Mouse (Mus musculus) cerebellum, postnatal 4 days (tissue): ENCODE results near the gene Hoxa1.

Experiments
- DNase-seq, 2 experiments: peaks; one replicate each; pipeline ENCODE4 v3.0.0; 2022; ENCODE audit warnings: low spot score in 2 of 2, mixed read lengths in 1 of 2

Gene Hoxa1

DNA sequence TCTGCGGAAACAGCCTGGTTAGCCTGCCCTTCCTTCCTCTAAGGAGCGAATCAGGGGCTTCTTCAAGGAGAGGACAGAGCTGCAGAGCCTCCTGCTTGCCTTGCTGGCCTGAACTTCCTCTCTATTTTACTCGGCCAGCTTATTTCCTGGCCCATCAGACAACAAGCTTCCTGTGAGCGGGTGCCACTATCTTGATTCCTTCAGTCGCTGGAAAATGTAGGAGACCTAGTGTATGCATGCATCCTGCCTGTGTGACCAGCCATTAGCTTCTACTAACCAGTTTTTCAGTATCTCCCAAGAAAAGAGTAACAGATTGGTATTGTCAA is 12.7 kb upstream of the Hoxa1 start:
- no peak for DNase-seq

DNA sequence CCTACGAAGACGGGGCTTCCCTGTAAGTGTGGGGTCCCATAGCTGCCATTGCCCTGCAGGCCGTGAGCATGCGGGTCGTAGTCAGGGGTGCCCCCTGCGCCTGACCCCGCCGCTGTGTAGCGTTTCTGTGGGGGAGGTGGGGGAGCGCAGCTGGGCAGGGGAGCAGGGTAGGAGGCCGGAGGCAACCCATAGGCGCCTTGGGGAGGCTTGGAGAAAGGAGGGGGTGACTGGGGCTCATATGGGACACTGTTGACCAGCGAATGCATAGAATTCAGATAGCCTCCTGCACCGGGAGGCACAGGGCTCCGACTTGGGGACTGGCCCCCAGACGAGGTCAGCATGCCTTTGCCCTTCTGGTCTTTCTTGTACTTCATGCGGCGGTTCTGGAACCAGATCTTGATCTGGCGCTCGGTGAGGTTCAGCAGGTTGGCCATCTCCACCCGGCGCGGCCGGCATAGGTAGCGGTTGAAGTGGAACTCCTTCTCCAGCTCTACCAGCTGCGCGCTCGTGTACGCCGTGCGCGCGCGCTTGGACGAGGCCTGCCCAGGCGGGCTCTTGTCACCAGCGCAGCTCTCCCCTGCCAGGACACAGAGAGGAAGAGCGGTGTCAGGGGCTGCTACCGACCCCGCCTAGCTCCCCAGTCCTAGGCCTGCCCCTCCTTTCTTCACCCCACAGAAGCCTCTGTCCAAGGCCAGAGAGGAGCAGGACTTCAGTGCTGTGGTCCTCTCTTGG is 12.2 kb upstream of the Hoxa1 start:
- peak in 1 of 2 experiments; percentile 26 for DNase-seq

DNA sequence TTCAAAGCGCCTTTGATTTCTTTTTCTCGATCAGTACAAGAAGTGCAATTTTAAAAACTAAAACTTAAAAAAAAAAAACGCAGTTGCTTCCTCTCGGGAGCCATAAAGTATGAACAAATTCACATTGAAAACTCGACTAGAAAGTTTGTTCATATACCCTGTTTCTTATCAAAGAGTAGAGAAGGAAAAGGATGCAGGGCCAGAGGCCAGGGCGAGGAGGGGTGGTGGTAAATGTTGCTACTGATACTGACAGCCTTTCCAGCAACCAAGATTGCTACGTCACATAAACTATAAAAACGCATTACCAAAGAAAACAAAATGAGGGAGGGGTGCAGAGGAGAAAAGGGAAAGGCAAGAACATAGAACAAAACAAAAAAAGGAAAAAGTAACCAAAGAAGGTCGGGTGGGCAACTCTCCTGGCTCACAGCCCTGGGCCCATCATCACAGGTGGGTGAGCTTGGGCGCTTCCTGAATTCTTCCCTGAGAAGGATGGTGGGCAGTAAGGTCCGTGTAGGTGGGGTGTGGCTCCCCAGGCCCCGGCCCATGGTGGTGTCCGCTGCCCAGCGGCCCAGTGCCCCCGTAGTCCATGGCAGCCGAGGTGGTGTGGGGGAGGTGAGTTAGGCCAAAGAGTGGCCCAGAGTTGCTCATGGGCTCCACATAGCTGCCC is 11.5 kb upstream of the Hoxa1 start:
- no peak for DNase-seq

DNA sequence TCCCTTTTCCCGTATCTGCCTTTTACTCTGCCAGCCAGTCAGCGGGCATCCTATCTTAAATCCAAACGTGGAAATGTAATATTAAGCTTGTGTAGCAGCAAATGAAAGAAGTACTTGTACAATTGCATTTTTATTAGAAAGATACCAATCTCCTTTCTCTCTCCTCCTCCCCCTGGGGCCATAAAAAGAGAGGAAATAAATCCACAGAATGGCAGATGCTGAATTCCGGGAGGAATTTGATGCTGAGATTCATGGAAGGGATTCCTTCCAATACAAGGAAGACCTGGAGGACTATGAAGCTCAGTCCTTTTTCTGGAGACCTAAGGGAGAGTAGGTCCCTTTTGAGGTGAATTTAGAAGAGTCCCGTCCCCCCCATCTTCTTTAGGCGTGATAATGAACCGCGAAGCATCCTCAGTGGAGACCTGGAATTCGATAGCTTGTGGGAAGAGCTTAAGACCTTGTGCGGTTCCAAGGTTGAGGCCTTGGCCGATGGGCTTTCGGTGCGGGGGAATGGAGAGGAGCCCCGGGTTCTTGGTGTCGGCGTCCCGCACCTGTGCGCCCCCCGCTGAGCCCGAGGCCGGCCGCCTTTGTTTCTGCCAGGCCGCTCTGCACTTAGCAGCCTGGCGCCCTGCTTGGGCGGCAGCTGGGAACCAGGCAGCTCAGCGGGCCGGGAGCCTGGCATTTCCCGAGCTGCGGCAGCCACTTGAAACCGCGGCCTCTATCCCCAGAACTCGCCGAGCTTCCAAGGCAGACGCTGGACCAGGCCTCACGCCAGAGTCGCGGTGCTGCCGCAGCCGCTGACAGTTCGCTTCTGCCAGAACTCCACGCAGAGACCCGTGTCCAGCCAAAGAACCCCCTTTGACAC is 10.3 kb upstream of the Hoxa1 start:
- no peak for DNase-seq

DNA sequence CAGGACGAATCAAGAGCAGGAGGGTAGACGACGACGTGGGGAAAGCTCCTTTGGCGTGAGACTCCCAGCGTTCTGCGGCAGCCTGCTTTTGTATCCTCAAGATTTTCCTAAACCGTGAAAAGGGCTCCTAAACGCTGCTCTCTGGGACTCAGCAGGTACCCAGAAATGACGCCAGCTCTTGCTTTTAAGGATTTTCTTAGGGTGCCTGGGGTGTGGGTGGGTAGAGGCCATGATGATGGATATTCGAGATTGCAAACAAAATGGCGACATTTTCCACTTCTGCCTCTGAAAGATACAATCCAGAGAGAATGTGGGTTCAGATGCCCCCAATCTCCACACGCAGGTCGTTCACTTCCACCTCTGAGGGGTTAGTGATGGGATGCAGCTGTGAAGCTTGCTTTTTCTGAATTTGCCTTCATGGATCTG is 9.6 kb upstream of the Hoxa1 start:
- DNase-seq, result no peak

DNA sequence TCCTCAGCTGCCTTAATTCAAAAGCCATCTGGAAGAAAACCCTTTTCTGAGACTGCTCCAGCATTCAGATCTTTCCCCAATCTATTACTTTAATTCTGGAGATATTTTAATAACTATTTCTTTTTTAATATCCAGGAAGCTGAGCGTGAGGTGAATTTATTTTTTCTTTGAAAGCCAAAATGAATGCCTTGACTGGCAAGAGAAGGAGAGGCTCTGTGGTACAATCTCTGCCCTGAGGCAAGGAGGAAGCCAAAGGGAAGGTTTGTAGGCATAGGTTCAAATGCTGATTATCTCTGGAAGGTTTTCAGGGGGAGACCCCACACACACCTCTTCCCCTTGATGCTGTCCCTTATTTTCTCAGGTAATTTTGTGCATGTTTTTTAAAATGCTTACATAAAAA is 9.1 kb upstream of the Hoxa1 start:
- DNase-seq, result no peak

DNA sequence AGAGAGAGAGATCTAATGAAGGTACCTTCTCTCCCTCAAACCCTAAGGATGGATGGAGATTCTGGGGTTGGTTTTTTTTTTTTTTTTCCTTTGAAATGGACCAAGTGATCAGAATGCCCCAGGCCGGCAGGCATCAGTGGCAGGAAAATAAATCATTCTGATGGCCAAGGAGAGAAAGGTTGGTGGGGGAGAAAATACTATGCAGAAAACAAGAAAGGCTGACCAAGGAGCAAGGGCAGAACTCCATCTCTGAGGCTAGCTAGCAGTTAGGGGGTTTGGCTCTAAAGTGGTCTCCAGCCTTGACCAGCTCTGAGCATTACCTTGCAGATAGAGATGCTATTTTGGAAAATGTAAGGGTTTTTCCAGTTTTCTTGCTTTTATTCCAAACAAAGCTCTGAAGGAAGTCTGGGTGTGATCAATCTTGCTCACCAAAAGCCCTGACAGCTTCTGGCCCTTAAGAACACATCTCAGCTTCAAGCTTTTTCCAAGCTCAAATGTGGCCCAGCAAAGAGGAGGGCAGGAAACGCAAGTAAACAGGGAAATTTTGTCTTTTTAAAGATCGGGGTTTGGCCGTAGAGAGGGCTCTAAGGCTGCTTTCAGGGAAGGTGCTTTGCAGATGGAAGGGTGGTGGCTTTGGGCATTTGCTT is 8.4 kb upstream of the Hoxa1 start:
- DNase-seq, result no peak

DNA sequence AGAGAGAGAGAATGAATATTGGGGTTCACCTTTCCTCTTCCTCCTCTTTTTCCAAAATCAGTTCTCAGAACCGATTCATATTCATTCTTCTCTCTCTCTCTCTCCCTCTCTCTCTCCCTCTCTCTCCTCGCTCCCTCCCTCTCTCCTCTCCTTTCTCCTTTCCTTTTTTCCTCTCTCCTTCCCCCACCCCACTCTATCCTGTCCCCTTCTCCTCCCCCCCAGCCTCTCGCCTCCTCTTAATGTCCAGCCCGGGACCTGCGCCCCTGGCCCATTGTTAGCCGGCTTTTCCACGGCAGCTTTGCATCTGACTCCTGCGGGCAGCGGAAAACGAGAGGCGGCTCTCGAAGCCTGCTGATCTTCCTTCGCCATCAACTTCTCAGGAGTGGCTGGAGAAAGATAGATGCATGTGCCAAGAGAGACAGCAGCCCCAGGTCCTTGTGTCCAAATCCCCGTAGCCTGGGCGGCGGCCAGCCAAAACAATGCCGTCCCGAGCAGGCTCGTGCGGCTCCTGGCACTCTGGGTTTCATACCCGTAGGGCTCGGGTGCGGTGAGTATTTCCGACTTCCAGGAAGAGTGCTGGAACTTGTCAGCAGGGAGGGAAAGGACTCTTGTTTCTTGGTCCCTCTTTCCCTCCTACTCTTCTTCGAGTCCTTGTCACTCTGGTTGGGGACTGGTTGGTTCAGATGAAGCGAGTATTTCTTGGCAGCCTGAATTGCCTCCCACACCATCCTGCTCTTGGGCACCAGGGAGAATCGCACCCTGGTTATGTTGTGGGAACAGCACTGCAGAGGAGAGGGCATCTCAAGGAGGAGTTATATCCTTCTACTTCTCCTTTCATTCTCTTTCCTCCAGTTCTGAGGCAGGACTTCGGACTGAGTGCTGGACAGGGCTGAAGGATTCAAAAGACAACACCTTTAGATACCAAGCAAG is 7.6 kb upstream of the Hoxa1 start:
- no peak for DNase-seq

DNA sequence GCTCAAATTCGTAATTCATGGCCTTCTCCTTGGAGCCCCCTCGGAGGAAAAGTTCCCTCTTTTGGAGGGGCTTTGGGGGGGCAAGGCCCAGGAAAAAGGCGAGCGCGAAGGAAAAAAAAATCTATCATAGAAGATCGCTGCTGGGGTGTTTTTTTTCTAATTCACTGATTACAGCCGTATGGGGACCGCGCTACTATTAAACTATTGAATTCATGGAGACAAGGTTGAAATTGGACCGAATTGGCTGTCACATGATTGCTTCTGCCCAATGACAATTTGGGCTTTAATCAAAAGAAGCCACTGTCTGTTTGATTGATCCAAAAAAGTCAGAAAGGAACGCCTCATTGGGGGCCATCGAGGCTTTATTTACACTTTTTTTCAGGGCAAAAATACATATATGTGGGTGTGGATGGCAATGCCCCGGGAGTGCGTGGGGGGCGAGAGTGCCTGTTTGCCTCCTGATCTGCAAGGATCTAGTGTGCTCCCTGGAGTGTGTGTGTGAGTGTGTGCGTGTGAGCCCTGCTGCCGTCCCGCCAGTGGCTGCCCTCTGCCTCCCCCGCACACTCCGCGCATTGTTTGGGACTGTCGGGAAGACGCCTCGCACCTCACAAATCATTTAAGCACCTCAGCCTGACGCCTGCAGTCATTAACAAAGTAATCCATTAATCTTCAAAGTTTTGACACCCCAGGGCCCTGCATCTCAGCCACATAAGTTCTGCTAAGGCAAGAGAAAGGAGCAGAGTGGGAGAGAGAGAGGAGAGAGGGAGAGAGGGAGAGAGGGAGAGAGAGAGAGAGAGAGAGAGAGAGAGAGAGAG is 6.7 kb upstream of the Hoxa1 start, which contains the start of gene Hoxa2:
Hoxa2 (minus strand) TSS at position 206 of the 815 bp plus-strand sequence.
- DNase-seq, result no peak

DNA sequence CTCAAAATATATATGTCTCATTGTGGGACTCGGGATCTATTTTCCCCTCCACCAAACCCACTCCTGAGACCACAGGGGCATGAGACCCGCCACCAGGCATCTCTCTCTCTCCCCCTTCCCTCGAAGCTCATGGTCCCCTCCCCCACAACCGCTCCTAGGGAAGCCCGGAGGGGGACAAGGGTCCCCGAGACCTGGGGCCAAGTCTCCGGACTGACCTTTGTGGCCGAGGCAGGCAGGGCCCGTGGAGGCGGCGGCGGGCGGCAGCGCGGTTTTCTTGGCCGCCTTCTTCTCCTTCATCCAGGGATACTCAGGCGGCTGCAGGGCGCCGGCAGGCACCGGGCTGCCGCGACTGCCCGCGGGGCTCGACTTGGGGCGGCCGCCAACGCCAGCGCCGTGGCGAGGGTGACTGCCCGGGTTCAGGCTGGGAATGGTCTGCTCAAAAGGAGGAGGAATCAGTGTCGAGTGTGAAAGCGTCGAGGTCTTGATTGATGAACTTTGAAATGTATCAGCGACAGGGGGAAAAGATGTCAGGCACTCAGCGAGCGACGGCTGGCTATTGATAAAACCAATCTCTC is 6.0 kb upstream of the Hoxa1 start:
- DNase-seq, result no peak

DNA sequence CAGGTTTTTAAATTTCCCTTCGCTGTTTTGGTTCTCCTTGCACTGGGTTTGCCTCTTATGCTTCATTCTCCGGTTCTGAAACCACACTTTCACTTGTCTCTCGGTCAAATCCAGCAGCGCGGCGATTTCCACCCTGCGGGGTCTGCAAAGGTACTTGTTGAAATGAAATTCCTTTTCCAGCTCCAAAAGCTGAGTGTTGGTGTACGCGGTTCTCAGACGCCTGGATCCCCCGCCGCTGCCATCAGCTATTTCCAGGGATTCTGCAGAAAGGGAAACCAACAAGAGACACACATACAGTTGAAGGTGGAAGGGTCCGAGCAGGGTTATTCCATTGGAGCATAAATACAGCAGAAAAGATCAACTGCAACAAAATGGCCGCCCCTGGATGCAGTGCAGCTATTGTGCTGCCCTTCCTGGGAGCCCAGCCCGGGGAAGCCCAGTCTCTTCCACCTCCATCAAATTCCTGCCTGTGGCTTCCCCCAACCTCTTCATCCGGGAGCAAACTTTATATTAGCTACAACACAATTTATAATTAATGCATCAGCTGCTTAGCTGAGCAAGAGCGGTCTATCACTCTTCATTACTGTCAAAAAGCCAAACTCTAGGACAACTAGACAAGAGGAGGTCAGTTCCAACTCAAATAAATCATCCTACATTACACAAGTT is 5.4 kb upstream of the Hoxa1 start:
- DNase-seq, result no peak

DNA sequence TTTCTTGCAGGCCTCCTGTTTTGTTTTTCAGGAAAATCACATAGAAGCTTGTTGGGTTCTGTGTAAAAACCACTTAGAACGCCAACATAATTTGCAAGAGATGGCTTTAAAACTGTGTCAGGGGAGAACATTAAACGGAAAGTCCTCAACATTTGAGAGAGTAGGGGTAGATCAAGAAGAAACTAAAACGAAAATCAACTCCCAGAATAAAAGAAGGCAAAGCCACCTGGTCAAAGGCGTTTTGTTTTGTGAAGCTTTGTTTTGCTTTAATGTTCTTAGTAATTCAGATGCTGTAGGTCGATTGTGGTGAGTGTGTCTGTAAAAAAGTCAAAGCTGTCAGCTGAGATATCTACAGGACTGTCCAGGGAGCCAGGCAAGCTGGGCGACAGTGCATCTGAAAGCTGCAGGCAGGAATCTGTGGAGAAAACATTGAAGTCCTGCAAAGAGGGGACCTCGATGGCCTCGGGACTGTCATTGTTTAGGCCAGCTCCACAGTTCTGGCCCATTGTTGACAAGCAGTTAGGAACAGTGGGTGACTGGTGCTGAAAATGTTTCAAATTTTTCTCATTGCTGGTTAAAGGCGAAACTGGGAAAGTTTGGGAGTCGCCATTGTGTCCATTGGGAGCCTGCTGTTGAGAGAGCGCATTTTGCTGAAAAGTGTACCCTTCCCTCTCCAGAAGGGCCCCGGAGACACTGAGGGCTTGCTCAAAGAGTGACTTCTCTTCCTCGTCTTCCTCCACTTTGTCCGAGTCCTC is 4.7 kb upstream of the Hoxa1 start:
- no peak for DNase-seq

DNA sequence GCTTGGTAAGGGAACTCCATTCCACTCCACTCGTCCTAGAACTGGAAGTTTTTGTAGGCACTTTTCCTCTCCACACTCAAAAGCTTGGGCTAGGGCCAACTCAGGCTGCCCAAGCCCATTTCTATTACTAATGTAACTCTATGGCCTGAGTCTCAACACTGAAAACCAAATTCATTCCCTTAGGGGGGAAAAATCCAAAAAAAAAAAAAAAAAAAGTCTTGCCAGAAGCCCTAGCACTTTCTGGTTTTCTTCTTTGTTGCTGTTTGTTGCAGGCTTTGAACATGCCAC is 3.9 kb upstream of the Hoxa1 start:
- no peak for DNase-seq

DNA sequence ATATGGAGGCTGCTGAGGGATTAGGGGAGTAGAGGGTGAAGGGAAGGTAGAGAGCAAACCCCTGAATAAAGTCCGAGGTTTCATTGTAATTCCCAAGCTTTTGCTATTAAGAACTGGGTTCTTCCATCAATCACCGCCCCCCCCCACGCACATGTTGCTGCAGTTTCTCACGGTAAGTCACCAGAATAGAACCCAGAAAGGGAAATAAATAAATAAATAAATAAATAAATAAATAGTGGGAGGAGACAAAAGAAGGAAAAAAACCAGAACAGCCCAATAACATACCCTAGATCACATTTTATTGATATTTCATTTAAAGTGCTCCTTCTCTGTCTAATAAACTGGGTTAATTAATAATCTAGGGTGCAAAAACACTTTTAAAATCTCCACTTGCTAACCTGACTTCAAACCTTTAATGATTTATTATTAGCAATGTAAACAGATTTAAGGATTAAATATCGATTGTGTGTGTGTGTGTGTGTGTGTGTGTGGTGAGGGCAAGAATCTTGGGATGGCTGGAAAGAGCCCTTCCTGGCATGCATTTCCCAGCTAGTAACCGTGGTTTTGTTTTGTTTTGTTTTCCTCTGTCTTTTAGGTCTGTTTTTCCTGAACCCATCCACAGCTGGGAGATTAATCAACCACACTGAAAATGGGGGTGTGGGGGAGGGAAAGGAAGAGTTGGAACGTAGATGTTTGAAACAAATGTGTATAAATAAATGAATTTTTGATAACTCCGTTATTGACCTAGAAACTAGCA is 3.4 kb upstream of the Hoxa1 start:
- no peak for DNase-seq

DNA sequence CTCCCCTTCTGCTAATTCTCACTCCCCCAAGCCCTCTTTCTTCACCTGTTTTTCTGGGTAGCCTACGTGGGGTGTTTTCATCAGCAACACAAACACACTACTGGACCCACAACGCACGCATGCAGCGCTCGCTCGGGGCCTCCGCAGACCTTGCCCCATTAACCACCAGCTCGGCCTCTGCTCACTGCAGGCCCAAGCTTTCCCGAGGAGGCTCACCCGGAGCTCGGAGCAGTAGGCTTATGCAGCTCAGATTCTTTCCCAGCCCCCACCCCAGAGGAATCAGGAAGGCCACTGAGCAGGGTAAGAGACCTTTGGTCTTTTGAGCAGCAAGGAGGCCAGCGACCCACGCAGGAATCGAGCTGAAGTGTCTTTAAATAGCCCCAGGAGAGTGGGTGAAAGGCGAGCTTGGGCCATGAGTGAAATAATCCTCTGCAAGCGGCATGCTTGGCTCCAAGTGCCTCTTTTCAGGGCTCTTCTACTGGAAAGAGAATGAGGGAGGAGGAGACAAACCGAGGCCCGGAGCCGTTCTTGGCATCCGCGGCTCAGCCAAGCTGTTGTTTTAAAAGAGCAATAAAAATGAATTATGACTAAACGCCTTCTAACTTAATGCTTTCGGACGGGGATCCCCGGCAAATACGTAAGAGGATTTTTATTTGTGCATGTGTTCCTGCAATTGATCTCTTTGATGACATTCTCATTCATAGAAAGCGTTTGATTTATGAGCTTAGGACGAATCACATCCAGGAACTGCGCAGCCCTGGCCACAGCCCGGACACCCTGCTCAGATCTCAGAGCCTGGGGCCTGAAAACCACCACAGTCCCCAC is 2.6 kb upstream of the Hoxa1 start:
- no peak for DNase-seq

DNA sequence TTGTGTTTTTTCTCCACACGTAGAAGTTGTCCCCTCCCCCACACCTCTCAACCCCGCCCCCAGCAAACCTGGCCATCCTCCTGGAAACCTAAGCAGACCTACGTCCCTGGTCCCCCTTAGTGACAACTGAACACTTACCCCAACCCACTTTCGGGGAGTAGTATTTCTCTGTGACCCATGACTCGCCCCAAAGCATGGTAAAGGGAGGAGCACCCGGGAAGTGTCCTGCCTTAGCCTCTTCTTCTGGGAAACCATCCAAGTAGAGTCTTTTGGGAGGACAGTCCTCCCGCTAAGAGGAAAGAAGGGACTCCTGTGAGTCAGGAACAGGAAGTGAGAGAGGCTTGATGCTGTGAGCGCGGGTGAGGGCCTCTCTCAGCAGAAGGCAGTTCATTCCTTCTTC is 1.9 kb upstream of the Hoxa1 start:
- DNase-seq, result no peak

DNA sequence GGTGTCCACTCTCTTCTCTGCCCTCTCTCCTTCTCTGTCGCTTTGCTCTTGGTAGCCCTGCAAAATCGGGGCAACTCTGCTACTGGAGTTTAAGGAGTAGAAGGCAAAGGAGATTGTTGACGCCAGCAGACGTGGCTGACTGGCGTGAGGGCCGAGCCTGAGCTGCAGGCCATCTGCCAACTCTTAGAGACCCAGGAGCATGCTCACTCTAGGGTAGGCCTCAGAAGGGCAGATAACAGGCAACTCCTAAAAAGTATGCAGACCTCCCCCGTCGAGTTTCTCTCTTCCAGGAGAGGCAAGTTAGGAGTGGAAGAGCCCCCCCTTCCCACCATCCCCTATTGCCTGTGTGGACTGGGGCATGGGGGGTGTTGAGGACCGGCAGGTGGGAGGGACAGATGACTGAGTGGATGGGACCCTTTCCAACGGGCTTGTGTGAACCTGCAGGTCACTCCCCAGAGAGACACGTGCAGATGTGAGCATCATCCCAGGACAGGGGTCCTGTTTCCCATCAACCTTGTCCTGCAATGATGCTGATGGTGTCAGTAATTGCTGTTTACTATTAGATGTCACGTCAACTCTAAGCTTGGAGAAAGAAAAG is 1.1 kb upstream of the Hoxa1 start:
- no peak for DNase-seq
